Mouse (Mus musculus): Measurements from ENCODE around the gene Glyr1. TPM values are rescaled to one million over a fixed set of nuclear protein-coding genes. Genes with fewer than 3 reads are reported as not detected.

Glyr1 gene
- polyA plus RNA-seq, 1 experiment from 2014 or later = 213 TPM

DNA sequence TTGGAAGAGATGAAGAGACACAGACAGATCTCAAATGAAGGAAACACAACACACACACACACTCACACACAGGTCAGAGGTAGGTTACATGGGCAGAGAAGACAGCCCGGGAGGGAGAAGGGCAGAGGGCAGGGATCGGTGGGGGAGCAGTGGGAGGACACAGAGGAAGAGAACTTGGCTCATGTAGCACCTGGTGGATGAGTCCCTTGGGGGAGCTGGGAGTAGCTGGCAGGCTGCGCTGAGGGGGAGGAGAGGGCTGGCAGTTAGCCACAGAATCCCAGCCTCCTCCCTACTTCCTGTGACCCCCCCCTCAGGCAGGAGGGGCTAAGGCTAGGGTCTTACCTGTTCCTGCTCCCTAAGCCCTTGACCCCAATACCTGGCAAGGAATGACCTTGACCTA, 52.1 kb downstream of the Glyr1 start, which contains the start of gene Sept12:
Gene Sept12 (minus strand): TSS at position 300 of the 400 bp plus-strand sequence.
- no peaks in the 10 kb centered on the region for H3K9me3 ChIP-seq (ENCODE audit: control insufficient read depth, low read length)
- H3K9ac ChIP-seq (replicated peaks; ENCODE audit: low read depth, low read length) = no peak within 1 kb of the TSS
- H3K4me2 ChIP-seq (ENCODE audit: low read length) = no peak within 1 kb of the TSS
- no peak for ATAC-seq
- 0 out of 2 replicates have a peak, but pooled peaks cover 2% of the 10 kb centered on the region for H3K27me3 ChIP-seq (replicated peaks; ENCODE audit: control insufficient read depth, insufficient read depth, low read length)
- 60% methylated on average over 3 of the region's 3 CpGs for WGBS
- no peak within 1 kb of the TSS for H3K4me3 ChIP-seq (replicated peaks; ENCODE audit: low read length)
- no peaks in the 10 kb centered on the region for H3K36me3 ChIP-seq (ENCODE audit: control insufficient read depth, insufficient read depth)
- no peak within 1 kb of the TSS for H3K27ac ChIP-seq (ENCODE audit: low read length)
- H3K4me1 ChIP-seq (replicated peaks; ENCODE audit: control insufficient read depth, insufficient read depth, low read length) = no peaks in the 10 kb centered on the region

DNA sequence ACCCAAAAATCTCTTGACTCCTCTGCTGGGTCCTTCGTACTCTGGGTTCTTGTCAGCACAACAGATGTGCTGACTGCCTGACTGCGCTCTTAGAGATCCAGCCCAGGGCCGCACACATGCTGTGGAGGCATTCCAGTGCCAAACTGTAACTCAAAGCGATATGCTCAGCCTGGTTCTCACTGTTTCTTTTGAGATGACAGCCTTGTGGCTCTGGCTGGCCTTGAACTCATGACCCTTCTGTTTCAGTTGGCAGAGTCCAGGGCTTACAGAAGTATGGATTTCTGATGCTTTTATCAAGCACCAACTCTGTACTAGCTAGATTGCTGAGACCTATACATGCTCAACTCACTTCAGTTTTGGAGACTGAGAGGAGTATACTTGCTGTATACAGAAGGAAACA, 56.4 kb downstream of the Glyr1 start:
- 74% methylated on average over 4 of the region's 4 CpGs for WGBS
- Histone ChIP-seq H3K4me1 (replicated peaks; ENCODE audit: control insufficient read depth, insufficient read depth, low read length) (no peaks in the 10 kb centered on the region), H3K36me3 (ENCODE audit: control insufficient read depth, insufficient read depth) (no peaks in the 10 kb centered on the region)

DNA sequence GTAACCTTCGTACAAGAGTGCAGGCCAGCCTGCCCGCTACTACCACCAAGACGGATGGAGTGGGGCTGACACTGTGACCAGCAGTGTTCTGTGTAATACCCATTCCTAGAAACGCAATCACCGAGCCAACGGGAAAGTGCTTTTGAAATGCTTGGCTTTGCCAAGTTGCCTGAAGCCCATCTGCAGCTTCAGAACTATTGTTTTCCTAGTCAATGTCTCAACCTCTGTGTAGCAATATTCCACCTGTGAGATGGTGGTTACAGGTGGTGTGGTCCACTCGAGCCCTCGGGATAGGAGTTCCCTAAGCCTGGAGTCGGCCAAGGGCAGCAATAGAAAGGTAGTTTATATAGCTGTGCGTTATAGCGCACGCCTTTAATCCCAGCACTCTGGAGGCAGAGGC, 64.9 kb downstream of the Glyr1 start:
- Histone ChIP-seq H3K27ac (ENCODE audit: low read length) (no peak overlapping the region), H3K27me3 (replicated peaks; ENCODE audit: control insufficient read depth, insufficient read depth, low read length) (no peaks in the 10 kb centered on the region), H3K4me3 (replicated peaks; ENCODE audit: low read length) (no peak overlapping the region), H3K9ac (replicated peaks; ENCODE audit: low read depth, low read length) (no peak overlapping the region), H3K9me3 (ENCODE audit: control insufficient read depth, low read length) (no peaks in the 10 kb centered on the region), H3K36me3 (ENCODE audit: control insufficient read depth, insufficient read depth) (no peaks in the 10 kb centered on the region), H3K4me2 (ENCODE audit: low read length) (no peak overlapping the region), H3K4me1 (replicated peaks; ENCODE audit: control insufficient read depth, insufficient read depth, low read length) (no peaks in the 10 kb centered on the region)
- WGBS = 89% methylated on average over 12 of the region's 12 CpGs
- no peak for ATAC-seq

More for the DNA sequence above, 56.4 kb downstream of the Glyr1 start:
- Histone ChIP-seq H3K4me2 (ENCODE audit: low read length) (no peak overlapping the region), H3K9ac (replicated peaks; ENCODE audit: low read depth, low read length) (no peak overlapping the region), H3K27ac (ENCODE audit: low read length) (no peak overlapping the region), H3K27me3 (replicated peaks; ENCODE audit: control insufficient read depth, insufficient read depth, low read length) (no peaks in the 10 kb centered on the region), H3K4me3 (replicated peaks; ENCODE audit: low read length) (no peak overlapping the region), H3K9me3 (ENCODE audit: control insufficient read depth, low read length) (no peaks in the 10 kb centered on the region)
- no peak for ATAC-seq

DNA sequence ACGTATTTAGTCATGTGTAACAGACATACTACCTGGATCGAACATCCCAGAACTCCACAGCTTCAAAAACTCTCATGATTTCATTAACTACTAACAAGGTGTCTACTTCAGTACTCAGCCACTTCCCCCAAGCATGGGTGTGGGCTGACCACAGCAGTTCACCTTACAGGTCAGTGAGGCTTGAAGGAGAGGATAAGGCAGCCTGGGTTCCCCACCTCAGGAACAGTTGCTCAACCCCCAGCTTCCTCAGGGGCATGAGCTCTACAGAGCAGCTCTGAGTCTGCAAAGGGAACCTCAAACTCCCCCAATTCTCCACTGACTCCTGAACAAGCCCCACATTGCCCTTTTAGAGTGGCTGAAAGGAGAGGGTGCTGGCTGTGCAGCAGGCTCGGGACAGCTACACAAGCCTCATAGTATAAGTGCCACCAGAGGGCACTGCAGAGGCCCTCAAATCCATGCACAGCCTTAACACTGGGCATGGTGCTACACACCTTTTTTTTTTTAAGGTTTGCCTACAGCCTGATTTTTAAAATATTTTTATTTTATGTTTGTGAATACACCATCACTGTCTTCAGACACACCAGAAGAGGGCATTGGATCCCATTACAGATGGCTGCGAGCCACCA, 69.8 kb downstream of the Glyr1 start:
- ATAC-seq = no peak
- no peak overlapping the region for H3K9ac ChIP-seq (replicated peaks; ENCODE audit: low read depth, low read length)
- H3K27me3 ChIP-seq (replicated peaks; ENCODE audit: control insufficient read depth, insufficient read depth, low read length) = no peaks in the 10 kb centered on the region
- H3K4me2 ChIP-seq (ENCODE audit: low read length) = no peak overlapping the region
- WGBS = 73% methylated on average over 4 of the region's 4 CpGs
- no peak overlapping the region for H3K27ac ChIP-seq (ENCODE audit: low read length)
- no peaks in the 10 kb centered on the region for H3K4me1 ChIP-seq (replicated peaks; ENCODE audit: control insufficient read depth, insufficient read depth, low read length)
- no peaks in the 10 kb centered on the region for H3K36me3 ChIP-seq (ENCODE audit: control insufficient read depth, insufficient read depth)
- no peaks in the 10 kb centered on the region for H3K9me3 ChIP-seq (ENCODE audit: control insufficient read depth, low read length)
- H3K4me3 ChIP-seq (replicated peaks; ENCODE audit: low read length) = no peak overlapping the region

DNA sequence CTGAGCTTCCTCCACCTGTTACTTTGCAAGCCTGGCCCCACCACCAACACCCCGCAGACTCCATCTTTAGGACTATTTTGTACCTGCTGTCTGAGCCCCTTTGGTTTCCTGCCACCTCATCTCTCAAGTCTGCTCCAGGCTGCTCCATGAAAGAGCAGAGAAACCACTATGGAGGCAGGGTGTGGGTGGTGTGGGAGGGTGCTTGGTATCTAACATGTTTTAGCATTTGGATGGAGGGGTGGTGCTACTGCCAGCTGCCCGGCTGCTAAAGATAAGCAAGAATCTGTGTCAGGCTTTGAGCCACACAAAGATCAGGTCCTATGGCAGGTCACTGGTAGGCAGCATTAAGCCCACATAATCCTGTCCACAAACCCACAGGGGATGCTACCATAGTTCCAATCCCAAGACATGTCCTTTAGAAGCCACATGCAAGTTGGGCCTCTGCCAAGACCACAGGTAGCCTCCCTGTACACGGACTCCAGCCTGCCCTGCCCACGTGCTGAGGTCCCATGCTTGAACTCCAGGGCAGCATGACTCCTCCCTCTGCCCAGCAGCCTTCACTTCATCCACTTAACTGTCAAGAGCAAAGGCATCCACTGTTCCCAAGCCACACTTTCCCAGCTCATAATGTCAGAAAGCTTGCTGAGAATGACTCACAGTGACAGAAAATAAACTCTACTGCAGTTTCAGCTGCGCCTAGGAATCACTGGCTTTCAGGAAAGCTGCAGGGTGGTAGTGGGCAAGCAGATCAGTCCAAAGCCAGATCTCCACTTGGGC, 71.2 kb downstream of the Glyr1 start:
- no peak overlapping the region for H3K27ac ChIP-seq (ENCODE audit: low read length)
- H3K9me3 ChIP-seq (ENCODE audit: control insufficient read depth, low read length) = no peaks in the 10 kb centered on the region
- ATAC-seq = no peak
- WGBS = 69% methylated on average over 5 of the region's 5 CpGs
- no peaks in the 10 kb centered on the region for H3K4me1 ChIP-seq (replicated peaks; ENCODE audit: control insufficient read depth, insufficient read depth, low read length)
- no peaks in the 10 kb centered on the region for H3K36me3 ChIP-seq (ENCODE audit: control insufficient read depth, insufficient read depth)
- H3K27me3 ChIP-seq (replicated peaks; ENCODE audit: control insufficient read depth, insufficient read depth, low read length) = no peaks in the 10 kb centered on the region
- H3K4me3 ChIP-seq (replicated peaks; ENCODE audit: low read length) = no peak overlapping the region
- no peak overlapping the region for H3K4me2 ChIP-seq (ENCODE audit: low read length)
- H3K9ac ChIP-seq (replicated peaks; ENCODE audit: low read depth, low read length) = no peak overlapping the region

DNA sequence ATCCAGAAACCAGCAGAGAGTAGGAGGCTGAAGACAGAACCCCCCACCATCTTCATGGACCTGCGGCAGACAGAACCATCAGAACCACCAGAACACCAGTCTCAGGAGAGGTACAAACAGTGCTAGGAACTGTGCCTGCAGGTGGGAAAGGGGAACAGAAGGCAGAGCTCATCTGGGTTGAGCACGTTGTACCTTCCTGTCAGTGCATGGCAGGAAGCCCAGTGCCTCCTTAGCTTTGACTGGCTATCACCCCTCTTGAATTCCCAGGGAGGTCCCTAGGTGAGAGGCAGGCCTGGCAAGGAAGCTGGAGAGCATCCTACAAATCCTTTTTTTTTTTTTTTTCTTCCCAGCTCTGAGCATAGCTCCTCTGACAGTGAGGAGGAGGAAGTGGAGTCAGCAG, 73.5 kb downstream of the Glyr1 start:
- H3K4me3 ChIP-seq (replicated peaks; ENCODE audit: low read length) = no peak overlapping the region
- H3K4me2 ChIP-seq (ENCODE audit: low read length) = no peak overlapping the region
- no peaks in the 10 kb centered on the region for H3K36me3 ChIP-seq (ENCODE audit: control insufficient read depth, insufficient read depth)
- H3K9ac ChIP-seq (replicated peaks; ENCODE audit: low read depth, low read length) = no peak overlapping the region
- H3K4me1 ChIP-seq (replicated peaks; ENCODE audit: control insufficient read depth, insufficient read depth, low read length) = no peaks in the 10 kb centered on the region
- H3K27me3 ChIP-seq (replicated peaks; ENCODE audit: control insufficient read depth, insufficient read depth, low read length) = no peaks in the 10 kb centered on the region
- H3K27ac ChIP-seq (ENCODE audit: low read length) = no peak overlapping the region
- H3K9me3 ChIP-seq (ENCODE audit: control insufficient read depth, low read length) = no peaks in the 10 kb centered on the region
- no peak for ATAC-seq
- WGBS = 71% methylated on average over 2 of the region's 2 CpGs

DNA sequence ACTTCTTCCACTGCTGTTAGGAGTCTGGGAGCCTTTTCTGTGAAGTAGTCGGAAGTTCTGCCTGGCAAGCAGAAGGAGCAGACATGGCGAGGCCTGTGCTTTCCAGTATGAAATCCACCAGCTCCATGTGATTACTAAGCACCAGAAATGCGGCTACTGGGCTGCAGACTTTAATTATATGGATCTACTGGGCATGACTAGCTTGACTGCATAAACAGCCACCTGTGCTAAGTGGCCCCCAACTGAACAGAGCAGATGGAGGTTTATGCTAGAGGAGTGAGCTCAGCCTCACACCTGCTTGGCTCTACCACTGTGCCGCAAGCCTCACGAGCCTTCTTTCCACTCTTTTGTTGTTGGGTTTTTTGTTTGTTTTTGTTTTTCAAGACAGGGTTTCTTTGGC, 75.1 kb downstream of the Glyr1 start:
- 63% methylated on average over 5 of the region's 5 CpGs for WGBS
- ATAC-seq = no peak
- no peak overlapping the region for H3K4me2 ChIP-seq (ENCODE audit: low read length)
- no peak overlapping the region for H3K27ac ChIP-seq (ENCODE audit: low read length)
- no peak overlapping the region for H3K4me3 ChIP-seq (replicated peaks; ENCODE audit: low read length)
- H3K36me3 ChIP-seq (ENCODE audit: control insufficient read depth, insufficient read depth) = no peaks in the 10 kb centered on the region
- no peaks in the 10 kb centered on the region for H3K27me3 ChIP-seq (replicated peaks; ENCODE audit: control insufficient read depth, insufficient read depth, low read length)
- no peaks in the 10 kb centered on the region for H3K9me3 ChIP-seq (ENCODE audit: control insufficient read depth, low read length)
- H3K9ac ChIP-seq (replicated peaks; ENCODE audit: low read depth, low read length) = no peak overlapping the region
- H3K4me1 ChIP-seq (replicated peaks; ENCODE audit: control insufficient read depth, insufficient read depth, low read length) = no peaks in the 10 kb centered on the region

DNA sequence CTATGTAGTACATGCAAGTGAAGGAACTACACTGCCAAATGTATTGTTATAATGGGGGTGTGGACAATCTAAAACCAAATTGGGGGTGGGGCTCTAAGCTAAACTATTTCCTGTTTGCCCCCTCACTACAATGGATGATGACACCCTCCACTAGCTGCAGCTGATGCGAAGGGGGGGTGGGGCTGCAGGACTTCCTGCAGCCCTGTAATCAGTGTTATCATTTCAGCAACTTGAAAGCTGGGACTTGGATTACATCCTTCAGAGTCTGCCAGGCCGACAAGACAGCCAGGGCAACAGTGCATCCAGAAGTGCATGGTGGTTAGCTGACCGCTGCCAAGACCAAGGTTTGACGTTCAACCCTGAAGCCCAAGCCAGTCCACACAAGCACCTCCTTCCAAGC, 78.0 kb downstream of the Glyr1 start:
- H3K4me2 ChIP-seq (ENCODE audit: low read length) = no peak overlapping the region
- ATAC-seq = no peak
- H3K9me3 ChIP-seq (ENCODE audit: control insufficient read depth, low read length) = no peaks in the 10 kb centered on the region
- H3K36me3 ChIP-seq (ENCODE audit: control insufficient read depth, insufficient read depth) = no peaks in the 10 kb centered on the region
- no peak overlapping the region for H3K27ac ChIP-seq (ENCODE audit: low read length)
- WGBS = 85% methylated on average over 4 of the region's 4 CpGs
- no peak overlapping the region for H3K4me3 ChIP-seq (replicated peaks; ENCODE audit: low read length)
- H3K27me3 ChIP-seq (replicated peaks; ENCODE audit: control insufficient read depth, insufficient read depth, low read length) = no peaks in the 10 kb centered on the region
- H3K9ac ChIP-seq (replicated peaks; ENCODE audit: low read depth, low read length) = no peak overlapping the region
- H3K4me1 ChIP-seq (replicated peaks; ENCODE audit: control insufficient read depth, insufficient read depth, low read length) = no peaks in the 10 kb centered on the region

DNA sequence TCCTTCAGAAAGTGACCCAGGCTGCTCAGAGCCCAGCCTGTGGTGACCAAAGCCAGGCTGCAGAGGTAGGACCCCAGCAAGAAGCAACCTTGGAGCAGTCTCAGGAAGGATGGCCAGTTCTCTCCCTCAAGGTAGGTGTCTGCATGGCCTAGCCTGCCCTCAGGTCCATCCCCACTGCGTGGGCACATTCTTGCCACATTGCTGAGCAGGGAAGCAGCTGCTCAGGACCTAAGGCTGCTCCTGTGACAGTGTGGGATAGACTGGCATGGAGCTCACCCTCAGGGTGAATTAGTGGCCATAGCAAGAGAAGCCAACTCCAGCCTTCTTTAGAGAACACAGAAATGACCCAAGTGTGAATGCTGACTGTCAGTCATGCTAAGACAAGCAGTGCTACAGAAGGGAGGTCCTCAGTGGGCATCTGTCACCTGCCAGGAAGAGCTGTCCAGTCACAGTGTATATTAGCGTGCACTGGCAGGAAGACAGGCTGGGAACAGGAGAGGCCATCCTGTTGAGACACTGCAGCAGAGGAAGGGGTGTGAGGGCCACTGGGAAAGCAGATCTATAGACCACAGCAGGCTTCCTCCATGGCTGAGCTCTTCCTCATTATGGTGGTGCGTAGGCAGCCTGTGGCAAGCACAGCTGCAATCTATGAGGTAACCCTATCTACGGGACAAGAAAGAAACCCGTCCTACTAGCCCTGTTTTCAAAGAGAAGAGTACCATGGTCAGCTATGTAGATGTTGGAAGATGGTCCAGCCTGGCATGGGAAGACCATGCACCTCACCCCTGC, 80.4 kb downstream of the Glyr1 start:
- H3K4me3 ChIP-seq (replicated peaks; ENCODE audit: low read length) = no peak overlapping the region
- no peaks in the 10 kb centered on the region for H3K9me3 ChIP-seq (ENCODE audit: control insufficient read depth, low read length)
- H3K36me3 ChIP-seq (ENCODE audit: control insufficient read depth, insufficient read depth) = no peaks in the 10 kb centered on the region
- 84% methylated on average over 5 of the region's 5 CpGs for WGBS
- H3K27me3 ChIP-seq (replicated peaks; ENCODE audit: control insufficient read depth, insufficient read depth, low read length) = no peaks in the 10 kb centered on the region
- ATAC-seq = no peak
- H3K4me1 ChIP-seq (replicated peaks; ENCODE audit: control insufficient read depth, insufficient read depth, low read length) = peaks cover 7% of the 10 kb centered on the region
- H3K4me2 ChIP-seq (ENCODE audit: low read length) = no peak overlapping the region
- no peak overlapping the region for H3K9ac ChIP-seq (replicated peaks; ENCODE audit: low read depth, low read length)
- no peak overlapping the region for H3K27ac ChIP-seq (ENCODE audit: low read length)

Data from forebrain, embryonic 16.5 days (tissue).